Mouse (Mus musculus): ENCODE results near the gene Zc3h12a. TPM values are rescaled to one million over a fixed set of nuclear protein-coding genes. Genes with fewer than 3 reads are reported as not detected.
A peak's percentile ranks its signal among the peaks of the same experiment; 100 is the strongest.

Gene Zc3h12a
- polyA plus RNA-seq, 1 experiment from 2014 or later, result 0.80 TPM

GRCm38 (mm10) chr4:125105354-125105753, 22.3 kb downstream of the Zc3h12a start:
- Histone ChIP-seq H3K4me2 (no peak overlapping the region), H3K27ac (no peak overlapping the region), H3K4me1 (no peaks in the 10 kb centered on the region), H3K4me3 (no peak overlapping the region), H3K9me3 (no peaks in the 10 kb centered on the region), H3K9ac (no peak overlapping the region), H3K27me3 (no peaks in the 10 kb centered on the region), H3K36me3 (peaks cover 56% of the 10 kb centered on the region)
- WGBS, result 91% methylated on average over 9 of the region's 9 CpGs
- ATAC-seq (ENCODE audit: insufficient number of reproducible peaks, insufficient read depth, low FRiP score, low TSS enrichment, low read depth), result no peak

GRCm38 (mm10) chr4:125101334-125101733, 26.3 kb downstream of the Zc3h12a start:
- no peak overlapping the region for H3K4me3 ChIP-seq
- 57% methylated on average over 13 of the region's 13 CpGs for WGBS
- H3K27me3 ChIP-seq, result no peaks in the 10 kb centered on the region
- H3K9ac ChIP-seq, result no peak overlapping the region
- peaks cover 36% of the 10 kb centered on the region for H3K36me3 ChIP-seq
- H3K9me3 ChIP-seq, result no peaks in the 10 kb centered on the region
- no peak overlapping the region for H3K27ac ChIP-seq
- H3K4me1 ChIP-seq, result peaks cover 6% of the 10 kb centered on the region; the same call in 1 of the 2 replicates
- no peak for ATAC-seq (ENCODE audit: insufficient number of reproducible peaks, insufficient read depth, low FRiP score, low TSS enrichment, low read depth)
- no peak overlapping the region for H3K4me2 ChIP-seq

- H3K27ac ChIP-seq, result no peak overlapping the region
- no peaks in the 10 kb centered on the region for H3K27me3 ChIP-seq
- no peak overlapping the region for H3K4me3 ChIP-seq
- peaks cover 25% of the 10 kb centered on the region for H3K36me3 ChIP-seq
- no peaks in the 10 kb centered on the region for H3K9me3 ChIP-seq
- H3K9ac ChIP-seq, result no peak overlapping the region
- ATAC-seq (ENCODE audit: insufficient number of reproducible peaks, insufficient read depth, low FRiP score, low TSS enrichment, low read depth), result no peak
- H3K4me1 ChIP-seq, result peaks cover 6% of the 10 kb centered on the region; the same call in 1 of the 2 replicates
- WGBS, result 6% methylated on average over 8 of the region's 8 CpGs
- H3K4me2 ChIP-seq, result no peak overlapping the region
These were observed 28.2 kb downstream of the Zc3h12a start for GRCm38 (mm10) chr4:125099458-125099857.

- H3K36me3 ChIP-seq, result peaks cover 16% of the 10 kb centered on the region
- no peak overlapping the region for H3K4me2 ChIP-seq
- H3K4me3 ChIP-seq, result no peak overlapping the region
- H3K9me3 ChIP-seq, result no peaks in the 10 kb centered on the region
- H3K27ac ChIP-seq, result no peak overlapping the region
- no peak for ATAC-seq (ENCODE audit: insufficient number of reproducible peaks, insufficient read depth, low FRiP score, low TSS enrichment, low read depth)
- peaks cover 6% of the 10 kb centered on the region; the same call in 1 of the 2 replicates for H3K4me1 ChIP-seq
- WGBS, result 95% methylated on average over 4 of the region's 4 CpGs
- no peaks in the 10 kb centered on the region for H3K27me3 ChIP-seq
- no peak overlapping the region for H3K9ac ChIP-seq
These were observed 30.2 kb downstream of the Zc3h12a start for GRCm38 (mm10) chr4:125097412-125097811.

GRCm38 (mm10) chr4:125096066-125096465, 31.6 kb downstream of the Zc3h12a start:
- WGBS, result 91% methylated on average over 5 of the region's 5 CpGs
- ATAC-seq (ENCODE audit: insufficient number of reproducible peaks, insufficient read depth, low FRiP score, low TSS enrichment, low read depth), result no peak
- H3K9me3 ChIP-seq, result no peaks in the 10 kb centered on the region
- no peaks in the 10 kb centered on the region for H3K27me3 ChIP-seq
- H3K4me3 ChIP-seq, result no peak overlapping the region
- peaks cover 27% of the 10 kb centered on the region for H3K36me3 ChIP-seq
- no peak overlapping the region for H3K9ac ChIP-seq
- H3K27ac ChIP-seq, result no peak overlapping the region
- H3K4me2 ChIP-seq, result no peak overlapping the region
- peaks cover 6% of the 10 kb centered on the region; the same call in 1 of the 2 replicates for H3K4me1 ChIP-seq

GRCm38 (mm10) chr4:125093031-125093430, 34.6 kb downstream of the Zc3h12a start:
- no peak overlapping the region for H3K4me2 ChIP-seq
- H3K36me3 ChIP-seq, result peaks cover 57% of the 10 kb centered on the region
- ATAC-seq (ENCODE audit: insufficient number of reproducible peaks, insufficient read depth, low FRiP score, low TSS enrichment, low read depth), result no peak
- H3K4me1 ChIP-seq, result no peaks in the 10 kb centered on the region
- H3K4me3 ChIP-seq, result no peak overlapping the region
- no peak overlapping the region for H3K27ac ChIP-seq
- 91% methylated on average over 5 of the region's 5 CpGs for WGBS
- no peak overlapping the region for H3K9ac ChIP-seq
- H3K9me3 ChIP-seq, result no peaks in the 10 kb centered on the region
- H3K27me3 ChIP-seq, result no peaks in the 10 kb centered on the region

- Histone ChIP-seq H3K4me2 (peak overlapping the region; percentile 89), H3K27me3 (no peaks in the 10 kb centered on the region), H3K27ac (peak overlapping the region; percentile 98), H3K9ac (peak overlapping the region; percentile 87), H3K4me1 (peaks cover 19% of the 10 kb centered on the region), H3K9me3 (no peaks in the 10 kb centered on the region), H3K36me3 (peaks cover 30% of the 10 kb centered on the region), H3K4me3 (peak overlapping the region; percentile 86)
- ATAC-seq (ENCODE audit: insufficient number of reproducible peaks, insufficient read depth, low FRiP score, low TSS enrichment, low read depth), result peak; percentile 89
- under 1% methylated on average over 44 of the region's 45 CpGs for WGBS
These were observed 42.2 kb downstream of the Zc3h12a start for GRCm38 (mm10) chr4:125085346-125085841.

- peaks cover 19% of the 10 kb centered on the region for H3K4me1 ChIP-seq
- WGBS, result 2% methylated on average over 63 of the region's 63 CpGs
- peak within 1 kb of the TSS; percentile 87 for H3K9ac ChIP-seq
- peak within 1 kb of the TSS; percentile 86 for H3K4me3 ChIP-seq
- peak within 1 kb of the TSS; percentile 98 for H3K27ac ChIP-seq
- ATAC-seq (ENCODE audit: insufficient number of reproducible peaks, insufficient read depth, low FRiP score, low TSS enrichment, low read depth), result peak; percentile 88
- no peaks in the 10 kb centered on the region for H3K27me3 ChIP-seq
- peaks cover 23% of the 10 kb centered on the region for H3K36me3 ChIP-seq
- H3K9me3 ChIP-seq, result no peaks in the 10 kb centered on the region
- H3K4me2 ChIP-seq, result peak within 1 kb of the TSS; percentile 89
These were observed 43.0 kb downstream of the Zc3h12a start, which contains the start of gene Meaf6 for GRCm38 (mm10) chr4:125084403-125085345. Gene Meaf6 (plus strand): TSS chr4:125085134.

- Histone ChIP-seq H3K9me3 (no peaks in the 10 kb centered on the region), H3K9ac (no peak overlapping the region), H3K4me3 (no peak overlapping the region), H3K27ac (no peak overlapping the region), H3K27me3 (no peaks in the 10 kb centered on the region), H3K36me3 (peaks cover 39% of the 10 kb centered on the region), H3K4me1 (no peaks in the 10 kb centered on the region; the same call in 1 of the 2 replicates), H3K4me2 (no peak overlapping the region)
- no peak for ATAC-seq (ENCODE audit: insufficient number of reproducible peaks, insufficient read depth, low FRiP score, low TSS enrichment, low read depth)
- WGBS, result 94% methylated on average over 2 of the region's 2 CpGs
These were observed 48.9 kb downstream of the Zc3h12a start for GRCm38 (mm10) chr4:125078698-125079097.

- H3K27ac ChIP-seq, result no peak overlapping the region
- H3K4me1 ChIP-seq, result no peaks in the 10 kb centered on the region
- H3K9ac ChIP-seq, result no peak overlapping the region
- WGBS, result 91% methylated on average over 2 of the region's 2 CpGs
- H3K36me3 ChIP-seq, result peaks cover 49% of the 10 kb centered on the region
- ATAC-seq (ENCODE audit: insufficient number of reproducible peaks, insufficient read depth, low FRiP score, low TSS enrichment, low read depth), result no peak
- H3K9me3 ChIP-seq, result no peaks in the 10 kb centered on the region
- no peak overlapping the region for H3K4me3 ChIP-seq
- no peak overlapping the region for H3K4me2 ChIP-seq
- H3K27me3 ChIP-seq, result no peaks in the 10 kb centered on the region
These were observed 49.9 kb downstream of the Zc3h12a start for GRCm38 (mm10) chr4:125077700-125078099.

All from embryonic facial prominence, embryonic 13.5 days (tissue).